Mouse (Mus musculus) C2C12 (cell line): ENCODE measurements at regions not wholly inside any gene's neighbourhood (a gene's known extent, or its start where the extent isn't known, plus 50 kb on each side); places are given as distances from the start of the nearest gene placed in this dataset.

Source experiments
- CEBPB ChIP-seq: IDR thresholded peaks from one replicate; pipeline ENCODE4 v1.6.1; 2011; ENCODE audit warnings: low read depth, mild to moderate bottlenecking, control low read depth, moderate library complexity
- CTCF ChIP-seq: IDR thresholded peaks from one replicate; pipeline ENCODE4 v1.5.1; 2011; ENCODE audit not compliant: control insufficient read depth, insufficient read depth, insufficient read length
- MYOG ChIP-seq: IDR thresholded peaks from one replicate; pipeline ENCODE4 v1.6.1; 2011; ENCODE audit not compliant: control insufficient read depth, insufficient read length; ENCODE audit errors: extremely low read depth

GRCm38 (mm10) chr16:93328680-93329395, 275.0 kb downstream of the Setd4 start:
- TF ChIP-seq CTCF, result no peak
- no peak for TF ChIP-seq CEBPB
- TF ChIP-seq MYOG, result no peak
